Mouse (Mus musculus) limb, embryonic 15.5 days (tissue): ENCODE data around the gene Efcab9. TPM values are rescaled to one million over a fixed set of nuclear protein-coding genes. Genes with fewer than 3 reads are reported as not detected.

Experiments used
- ATAC-seq: fragments of 200-750 bp; cut with Nextera tagmentation; 2 replicates; pipeline ENCODE4 v1.8.0; 2017; ENCODE audit warnings: low read depth, moderate TSS enrichment; ENCODE audit not compliant: insufficient number of reproducible peaks, low FRiP score, low TSS enrichment
- H3K27ac ChIP-seq: fragments of 300-500 bp; sonication (generic); 2 replicates; pipeline ENCODE4 v1.5.1; 2015; ENCODE audit warnings: moderate library complexity, mild to moderate bottlenecking, inconsistent platforms
- H3K27me3 ChIP-seq: fragments of 300-500 bp; sonication (generic); 2 replicates; pipeline ENCODE4 v1.6.1; 2015; ENCODE audit warnings: inconsistent platforms
- H3K36me3 ChIP-seq: fragments of 300-500 bp; sonication (generic); 2 replicates; pipeline ENCODE4 v1.6.1; 2015; ENCODE audit warnings: inconsistent platforms
- H3K4me1 ChIP-seq: fragments of 300-500 bp; sonication (generic); 2 replicates; pipeline ENCODE4 v1.6.1; 2015; ENCODE audit warnings: inconsistent platforms
- H3K4me2 ChIP-seq: fragments of 300-500 bp; sonication (generic); 2 replicates; pipeline ENCODE4 v1.6.1; 2015; ENCODE audit warnings: mild to moderate bottlenecking, inconsistent platforms
- H3K4me3 ChIP-seq: fragments of 300-500 bp; sonication (generic); 2 replicates; pipeline ENCODE4 v1.5.1; 2015; ENCODE audit warnings: mild to moderate bottlenecking, inconsistent platforms
- H3K9ac ChIP-seq: fragments of 300-500 bp; sonication (generic); 2 replicates; pipeline ENCODE4 v1.6.1; 2015; ENCODE audit warnings: inconsistent platforms
- H3K9me3 ChIP-seq: fragments of 300-500 bp; sonication (generic); 2 replicates; pipeline ENCODE4 v1.6.1; 2016; ENCODE audit warnings: inconsistent platforms
- WGBS: fragments of 180-500 bp; shearing (Covaris S2); methylation state at CpG from one replicate; pipeline ENCODE4 v1.1.7; 2015; 5-methylcytosine and 5-hydroxymethylcytosine counted together
- polyA plus RNA-seq: library from polyadenylated mRNA; unstranded; fragments of >200 nt; fragmentation: Nextera tagmentation; extraction: Ambion mirVana; gene quantifications from 2 replicates; pipeline ENCODE4 v1.2.1, GENCODE M21; 2015

The Efcab9 gene
- polyA plus RNA-seq, 1 experiment from 2014 or later, result not detected

DNA sequence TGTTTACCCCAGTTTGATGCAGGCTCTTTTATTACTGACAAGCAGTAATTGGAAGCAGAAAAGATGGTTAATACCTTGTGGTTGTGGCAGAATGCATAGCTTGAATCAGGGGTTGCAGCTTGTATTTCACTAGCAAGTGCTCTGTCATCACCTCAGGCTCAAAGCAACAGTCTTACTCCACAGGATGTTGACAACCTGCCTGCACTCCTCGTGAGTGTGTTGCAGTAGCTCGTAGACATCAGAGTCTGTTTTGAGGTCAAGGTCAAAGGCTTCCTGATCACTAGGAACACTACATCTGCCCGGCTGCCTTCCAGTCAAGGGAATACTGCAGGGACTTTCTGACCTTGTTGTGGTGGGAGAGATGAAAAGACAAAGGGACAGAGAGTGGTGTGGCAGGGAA is 45.3 kb downstream of the Efcab9 start:
- Histone ChIP-seq H3K4me1 (peaks cover 12% of the 10 kb centered on the region; the same call in 1 of the 2 replicates), H3K9ac (no peak overlapping the region), H3K27ac (no peak overlapping the region), H3K4me2 (no peak overlapping the region), H3K36me3 (0 out of 2 replicates have a peak, but pooled peaks cover 2% of the 10 kb centered on the region), H3K9me3 (no peaks in the 10 kb centered on the region), H3K27me3 (no peaks in the 10 kb centered on the region), H3K4me3 (no peak overlapping the region)
- ATAC-seq, result no peak
- WGBS, result 32% methylated on average over 3 of the region's 3 CpGs

DNA sequence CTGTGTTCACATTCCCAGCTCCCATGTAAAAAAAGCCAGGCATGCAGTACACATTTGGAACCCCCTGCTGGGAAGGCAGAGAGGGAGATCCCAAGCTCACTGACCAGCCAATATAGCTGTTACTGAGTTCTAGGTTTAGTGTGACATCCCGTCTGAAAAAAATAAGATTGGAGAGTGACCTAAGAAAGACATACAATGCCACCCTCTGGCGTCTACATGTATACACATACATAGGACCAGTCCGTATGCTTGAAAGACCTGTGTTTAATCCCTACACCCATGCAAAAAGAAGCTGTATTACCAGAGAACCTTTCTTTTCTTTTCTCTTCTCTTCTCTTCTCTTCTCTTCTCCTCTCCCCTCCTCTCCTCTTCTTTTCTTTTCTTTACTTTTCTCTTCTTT is 46.6 kb downstream of the Efcab9 start:
- Histone ChIP-seq H3K27ac (no peak overlapping the region), H3K4me3 (no peak overlapping the region), H3K36me3 (0 out of 2 replicates have a peak, but pooled peaks cover 2% of the 10 kb centered on the region), H3K9me3 (no peaks in the 10 kb centered on the region), H3K9ac (no peak overlapping the region), H3K27me3 (no peaks in the 10 kb centered on the region), H3K4me2 (no peak overlapping the region), H3K4me1 (peaks cover 12% of the 10 kb centered on the region; the same call in 1 of the 2 replicates)
- 68% methylated on average over 3 of the region's 3 CpGs for WGBS
- no peak for ATAC-seq

DNA sequence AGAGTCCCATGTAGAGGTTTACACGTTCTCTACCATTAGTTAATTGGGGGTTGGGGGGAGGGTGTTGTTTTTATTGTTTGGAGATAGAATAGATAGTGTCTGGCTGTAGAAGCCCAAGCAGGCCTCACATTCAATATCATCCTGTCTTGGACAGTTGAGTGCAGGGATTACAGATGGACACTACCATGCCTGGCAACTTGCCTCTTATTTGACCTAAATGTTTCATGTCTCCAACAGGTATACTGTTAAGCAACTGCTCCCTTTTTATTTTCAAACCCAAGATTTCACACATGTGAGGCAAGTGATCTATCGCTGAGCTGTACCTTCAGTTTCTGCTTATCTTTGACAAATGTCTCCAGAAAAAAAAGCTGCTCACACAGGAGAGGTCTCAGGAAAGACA is 50.4 kb downstream of the Efcab9 start:
- no peak overlapping the region for H3K27ac ChIP-seq
- no peak overlapping the region for H3K4me2 ChIP-seq
- H3K9me3 ChIP-seq, result no peaks in the 10 kb centered on the region
- H3K27me3 ChIP-seq, result no peaks in the 10 kb centered on the region
- H3K4me1 ChIP-seq, result 0 out of 2 replicates have a peak, but pooled peaks cover under 1% of the 10 kb centered on the region
- no peak overlapping the region for H3K9ac ChIP-seq
- no peaks in the 10 kb centered on the region for H3K36me3 ChIP-seq
- WGBS, result 68% methylated on average over 2 of the region's 2 CpGs
- H3K4me3 ChIP-seq, result no peak overlapping the region
- ATAC-seq, result no peak

DNA sequence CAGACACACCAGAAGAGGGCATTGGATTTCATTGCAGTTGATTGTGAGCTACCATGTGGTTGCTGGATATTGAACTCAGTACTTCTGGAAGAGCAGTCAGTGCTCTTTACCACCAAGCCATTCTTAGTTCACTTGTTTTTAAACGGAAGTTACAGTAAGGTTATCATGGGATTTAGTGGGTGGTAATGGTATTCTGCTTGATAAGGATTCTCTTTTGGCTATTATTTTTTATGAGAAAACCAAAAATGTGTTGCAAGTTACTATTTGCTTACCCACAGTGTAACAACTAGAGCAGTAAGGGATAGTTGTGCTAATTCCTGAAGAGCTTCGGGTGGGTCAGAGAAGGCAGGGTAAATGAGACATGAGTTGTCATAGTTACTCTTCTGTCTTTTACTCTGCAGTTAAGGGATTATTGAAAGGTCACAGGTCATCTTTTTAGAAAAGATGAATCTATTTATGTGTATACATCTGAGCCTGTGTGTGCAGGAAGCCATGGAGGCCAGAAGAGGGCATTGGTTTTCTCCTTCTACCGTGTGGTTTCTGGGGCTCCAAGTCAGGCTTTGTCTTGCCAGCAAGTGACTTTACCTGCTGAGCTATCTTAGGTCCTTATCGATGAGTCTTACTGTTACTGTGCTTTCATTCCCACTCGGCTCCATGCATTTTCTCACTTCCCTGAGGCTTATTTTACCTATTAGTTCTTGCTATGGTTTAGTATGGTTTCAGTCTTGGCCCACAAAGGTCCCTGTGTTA is 56.2 kb downstream of the Efcab9 start:
- H3K27ac ChIP-seq, result no peak overlapping the region
- no peaks in the 10 kb centered on the region for H3K27me3 ChIP-seq
- no peaks in the 10 kb centered on the region; the same call in 1 of the 2 replicates for H3K4me1 ChIP-seq
- no peaks in the 10 kb centered on the region for H3K36me3 ChIP-seq
- no peak overlapping the region for H3K4me2 ChIP-seq
- no peak overlapping the region for H3K4me3 ChIP-seq
- H3K9ac ChIP-seq, result no peak overlapping the region
- no peak for ATAC-seq
- H3K9me3 ChIP-seq, result no peaks in the 10 kb centered on the region
- WGBS, result 76% methylated on average over 5 of the region's 5 CpGs

DNA sequence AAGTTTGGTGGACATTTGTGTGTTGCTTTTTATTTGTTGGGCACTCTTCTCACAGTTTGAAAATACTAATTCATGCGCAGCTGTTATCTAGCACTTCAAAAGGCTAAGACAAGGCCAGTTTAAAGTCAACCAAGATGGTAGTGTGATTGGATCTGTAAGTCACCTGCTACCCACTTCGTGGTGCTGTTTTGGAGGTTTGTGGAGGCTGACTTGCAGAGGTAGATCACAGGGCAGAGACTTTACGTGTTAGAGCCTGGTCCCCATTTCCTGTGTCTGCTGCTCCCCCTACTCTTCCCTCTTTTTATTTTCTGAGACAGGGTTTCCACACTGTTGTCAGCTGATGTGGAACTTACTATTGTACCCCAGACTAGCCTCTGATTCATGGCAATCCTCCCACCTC is 57.2 kb downstream of the Efcab9 start:
- Histone ChIP-seq H3K9me3 (no peaks in the 10 kb centered on the region), H3K27me3 (no peaks in the 10 kb centered on the region), H3K36me3 (no peaks in the 10 kb centered on the region), H3K4me3 (no peak overlapping the region), H3K4me1 (peaks cover 2% of the 10 kb centered on the region; the same call in 1 of the 2 replicates), H3K27ac (no peak overlapping the region), H3K9ac (no peak overlapping the region), H3K4me2 (no peak overlapping the region)
- 74% methylated on average over 3 of the region's 3 CpGs for WGBS
- ATAC-seq, result no peak

Other genes with a start within 250 kb of the Efcab9 start
- 6,189 and 6,336 TPM in 2 replicates for gene Hba-a1, start 248.6 kb downstream of the Efcab9 start, polyA plus RNA-seq
- 1.1 TPM in 2 replicates for gene Hbq1b, start 245.1 kb downstream of the Efcab9 start, polyA plus RNA-seq
- gene Hba-a2, start 235.6 kb downstream of the Efcab9 start, polyA plus RNA-seq, result 16,413 and 16,715 TPM in 2 replicates
- 0.78 and 0.79 TPM in 2 replicates for gene Hbq1a, start 232.0 kb downstream of the Efcab9 start, polyA plus RNA-seq
- 28.4 and 28.6 TPM in 2 replicates for gene Sh3pxd2b, start 184.3 kb downstream of the Efcab9 start, polyA plus RNA-seq
- 90.6 and 97.1 TPM in 2 replicates for gene Ubtd2, start 76.7 kb downstream of the Efcab9 start, polyA plus RNA-seq
- gene Stk10, start 1.2 kb upstream of the Efcab9 start, polyA plus RNA-seq, result 3.5 and 4.1 TPM in 2 replicates
- 65.6 and 76.9 TPM in 2 replicates for gene Fbxw11, start 110.6 kb upstream of the Efcab9 start, polyA plus RNA-seq